Mouse (Mus musculus) heart, postnatal 10 days (tissue): ENCODE measurements around the gene Trmt1. TPM values are rescaled to one million over a fixed set of nuclear protein-coding genes. Genes with fewer than 3 reads are reported as not detected.

Experiments used
- DNase-seq, 2 experiments: peaks; one replicate each; pipeline ENCODE4 v3.0.0; 2021
- intact Hi-C: fragments of 180-260 bp; cut with DNase I; formaldehyde crosslinking; loops from one replicate; pipeline ENCODE4 v1.15.1; 2025
- total RNA-seq, 2 experiments: library from RNA; stranded (reverse); gene quantifications; 2 replicates each; pipeline ENCODE4 v1.2.3; 2021

The Trmt1 gene
- total RNA-seq, 2 experiments from 2014 or later = 40.3 to 40.6 TPM

DNA sequence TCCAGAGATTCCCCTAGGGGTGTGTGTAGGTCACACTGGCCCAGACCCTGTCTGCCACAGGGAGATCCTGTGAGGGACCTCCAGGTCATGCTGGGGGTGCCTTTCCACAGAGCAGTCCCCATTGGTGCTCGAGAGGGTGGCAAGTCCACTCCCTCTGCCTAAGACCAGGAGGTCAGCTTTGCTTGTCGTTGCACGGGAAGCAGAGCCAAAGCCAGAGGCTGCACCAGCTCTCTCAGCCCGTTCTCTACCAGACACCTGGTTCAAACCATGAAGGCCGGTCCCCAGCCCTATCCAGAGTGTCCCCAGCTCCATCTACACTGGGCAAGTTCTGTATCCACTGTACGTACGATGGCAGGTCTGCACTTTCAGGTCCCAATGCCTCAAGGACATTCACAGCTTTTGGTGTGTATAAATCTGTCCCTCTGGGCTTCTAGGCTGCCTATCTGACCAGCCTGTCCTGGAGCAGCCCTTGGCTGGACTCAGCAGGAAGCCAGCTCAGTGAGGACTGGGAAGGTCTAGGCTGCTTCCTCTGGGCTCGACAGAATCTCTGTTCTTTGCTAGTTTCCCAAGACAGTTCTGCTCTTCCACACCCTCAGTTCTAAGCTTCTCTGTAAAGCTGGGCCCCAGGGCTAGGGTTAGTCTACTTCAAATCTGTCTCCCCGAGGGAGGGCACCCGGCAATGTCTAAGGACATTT, 39.3 kb downstream of the Trmt1 start:
- no peak for DNase-seq
- intact Hi-C loops = no loop called here

GRCm38 (mm10) chr8:84725941-84726259, 39.8 kb downstream of the Trmt1 start:
- DNase-seq = peak; percentile 69 to 70
- intact Hi-C loops = no loop called here

- intact Hi-C loops = no loop called here
- DNase-seq = no peak
These were observed 42.4 kb downstream of the Trmt1 start for GRCm38 (mm10) chr8:84728474-84728873.

- intact Hi-C loops = no loop called here
- DNase-seq = peak in 1 of 2 experiments; percentile 70
These were observed 43.8 kb downstream of the Trmt1 start for GRCm38 (mm10) chr8:84729921-84730362.

GRCm38 (mm10) chr8:84730541-84731370, 44.6 kb downstream of the Trmt1 start:
- DNase-seq = peak; percentile 76 to 77
- intact Hi-C loops = no loop called here

GRCm38 (mm10) chr8:84731371-84732177, 45.5 kb downstream of the Trmt1 start:
- no peak for DNase-seq
- intact Hi-C loops = no loop called here

DNA sequence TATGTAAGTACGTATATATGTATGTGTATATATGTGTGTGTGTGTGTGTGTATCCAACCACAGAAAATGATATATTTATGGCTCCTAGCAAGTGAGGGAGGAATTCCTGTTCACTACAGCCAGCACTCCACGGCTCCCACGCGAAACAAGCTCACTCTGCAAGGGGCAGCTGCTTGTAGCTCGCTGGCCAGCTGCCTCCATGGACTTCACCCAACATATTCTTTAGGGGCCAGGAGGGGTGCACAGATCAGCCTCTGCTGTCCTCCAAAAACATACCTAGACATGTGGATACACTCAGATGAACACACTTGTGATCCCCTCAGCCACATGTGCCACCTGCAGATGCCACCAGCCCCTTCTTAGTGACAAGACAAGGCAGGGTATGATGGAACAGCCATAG, 46.4 kb downstream of the Trmt1 start:
- intact Hi-C loops = no loop called here
- no peak for DNase-seq

DNA sequence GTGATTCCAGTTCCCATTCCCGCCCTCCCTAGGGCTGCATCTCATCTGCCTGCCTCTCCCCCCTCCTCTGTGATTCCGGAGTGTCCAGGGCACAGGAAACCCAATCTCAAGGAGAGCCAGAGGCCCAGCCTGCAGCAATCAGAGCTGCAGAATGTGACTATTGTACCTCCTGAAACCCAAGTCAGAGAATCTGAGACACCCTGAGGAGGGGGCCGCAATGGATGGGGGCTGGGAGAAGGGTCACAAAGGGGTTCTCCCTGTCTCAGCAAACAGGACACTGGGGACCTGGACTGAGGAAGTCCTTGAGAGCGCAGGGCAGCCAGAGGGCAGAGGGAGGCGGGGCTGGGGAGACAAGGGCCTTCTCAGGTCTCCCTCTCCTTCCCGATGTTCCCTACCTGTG, 46.9 kb downstream of the Trmt1 start:
- DNase-seq = no peak
- intact Hi-C loops = no loop called here

- intact Hi-C loops = no loop called here
- DNase-seq = no peak
These were observed 47.9 kb downstream of the Trmt1 start for GRCm38 (mm10) chr8:84733959-84734358.

GRCm38 (mm10) chr8:84734680-84735079, 48.6 kb downstream of the Trmt1 start:
- no peak for DNase-seq
- intact Hi-C loops = no loop called here

GRCm38 (mm10) chr8:84735597-84735996, 49.5 kb downstream of the Trmt1 start:
- intact Hi-C loops = no loop called here
- peak; percentile 57 to 70 for DNase-seq

- DNase-seq = no peak
- intact Hi-C loops = no loop called here
These were observed 50.4 kb downstream of the Trmt1 start for GRCm38 (mm10) chr8:84736521-84736920.

- intact Hi-C loops = loop anchor here (1.0 kb wide), 2 partner anchors 28 to 74 kb away; no protein-coding TSS in a partner anchor
- peak; percentile 86 to 90 for DNase-seq
These were observed 51.5 kb downstream of the Trmt1 start for GRCm38 (mm10) chr8:84737608-84738007.

DNA sequence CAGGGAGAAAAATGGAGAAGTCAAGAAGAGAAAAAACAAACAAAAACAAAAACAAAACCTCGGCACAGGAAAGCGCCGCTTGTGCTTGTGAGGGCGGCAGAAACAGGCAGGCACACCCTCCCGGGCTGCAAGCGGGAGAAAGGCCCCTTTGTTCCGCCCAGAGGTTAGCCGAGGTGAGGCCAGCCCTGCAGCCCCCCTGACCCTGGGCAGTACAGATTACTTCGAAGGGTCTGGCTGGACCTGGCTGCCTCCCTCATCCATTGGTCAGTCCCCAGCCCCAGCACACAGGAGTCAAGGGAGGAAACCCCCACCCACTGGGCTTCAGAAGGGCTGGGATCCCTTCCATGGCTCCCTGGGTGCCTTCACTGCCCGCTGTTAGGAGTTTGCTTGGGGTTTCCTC, 52.2 kb downstream of the Trmt1 start:
- intact Hi-C loops = no loop called here
- no peak for DNase-seq

DNA sequence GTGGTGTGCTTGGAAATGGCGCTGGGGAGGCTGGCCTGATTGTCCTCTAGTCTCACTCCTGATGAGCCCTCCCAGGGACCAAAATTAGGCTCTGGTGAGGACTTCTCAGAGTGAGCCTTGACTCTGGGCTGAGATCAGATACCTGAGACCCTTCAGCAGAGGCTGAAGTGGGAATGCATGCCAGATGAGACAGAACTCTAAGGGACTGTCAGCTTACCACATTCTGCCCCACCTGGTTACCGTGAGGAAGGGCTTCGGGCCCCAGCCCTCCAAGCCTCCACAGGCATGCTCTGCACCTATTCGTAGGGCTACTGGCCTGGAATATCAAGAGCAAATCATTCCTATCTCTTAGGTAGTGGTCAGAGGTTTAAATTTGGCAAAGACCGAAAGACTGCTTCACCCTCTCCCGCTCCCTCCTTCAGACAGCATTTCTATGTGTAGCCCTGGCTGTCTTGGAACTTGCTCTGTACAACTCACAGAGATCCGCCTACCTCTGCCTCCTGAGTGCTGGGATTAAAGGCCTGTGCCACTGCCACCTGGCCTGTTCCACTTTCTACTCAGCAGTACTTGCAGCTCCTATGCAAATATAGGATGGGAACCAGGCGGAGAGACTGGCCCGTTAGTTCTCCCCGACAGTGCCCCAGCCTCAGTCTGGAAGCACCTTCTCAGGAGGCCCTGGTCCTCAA, 52.8 kb downstream of the Trmt1 start:
- no peak for DNase-seq
- intact Hi-C loops = no loop called here

- intact Hi-C loops = no loop called here
- DNase-seq = no peak
These were observed 53.3 kb downstream of the Trmt1 start for GRCm38 (mm10) chr8:84739401-84739742.

DNA sequence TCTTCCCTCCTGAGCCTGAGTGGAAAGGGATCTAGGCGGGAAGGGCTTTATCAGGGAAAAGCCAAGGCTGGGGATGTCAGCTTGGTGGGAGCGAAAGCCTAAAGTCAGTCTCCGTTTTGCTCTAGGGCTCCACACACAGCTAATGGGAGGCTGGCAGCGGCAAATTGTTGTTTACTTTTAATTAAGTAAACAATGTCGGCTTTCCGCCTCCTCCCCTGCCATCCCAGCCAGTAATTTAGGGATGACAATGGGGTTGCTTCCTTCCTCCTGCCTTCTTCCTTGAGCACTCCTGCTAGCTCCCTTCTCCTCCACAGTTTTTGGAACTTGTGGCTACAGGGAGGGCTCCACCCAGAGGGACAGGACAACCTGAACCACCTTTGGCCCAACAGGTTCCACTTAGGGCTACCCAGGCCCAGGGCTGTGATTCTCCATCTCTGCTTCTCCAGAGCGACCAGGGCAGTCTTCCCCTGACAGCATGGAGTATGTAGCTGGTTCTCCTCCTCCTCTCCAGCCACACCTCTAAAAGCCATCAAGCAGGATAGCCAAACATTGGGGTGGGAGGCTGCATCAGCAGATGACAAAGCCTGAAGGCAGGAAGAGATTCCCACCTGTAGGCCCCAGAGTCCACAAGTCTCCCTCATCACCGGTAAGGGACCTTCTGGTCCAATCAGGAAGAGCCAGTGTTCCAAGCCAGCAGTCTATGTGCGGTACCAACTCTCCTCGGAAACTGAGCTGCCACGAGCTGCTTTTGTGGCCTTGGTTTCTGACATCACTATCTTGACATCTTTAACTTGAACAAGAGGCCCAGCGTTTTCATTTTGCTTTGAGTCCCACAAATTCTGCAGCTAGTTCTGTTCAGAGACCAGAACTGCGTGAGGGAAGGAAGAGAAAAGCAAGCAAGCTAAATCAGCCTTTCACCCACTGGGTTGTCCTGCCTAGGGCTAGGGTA, 55.1 kb downstream of the Trmt1 start:
- DNase-seq = no peak
- intact Hi-C loops = loop anchor here (2.0 kb wide), 1 partner anchor 58 kb away; no protein-coding TSS in a partner anchor

DNA sequence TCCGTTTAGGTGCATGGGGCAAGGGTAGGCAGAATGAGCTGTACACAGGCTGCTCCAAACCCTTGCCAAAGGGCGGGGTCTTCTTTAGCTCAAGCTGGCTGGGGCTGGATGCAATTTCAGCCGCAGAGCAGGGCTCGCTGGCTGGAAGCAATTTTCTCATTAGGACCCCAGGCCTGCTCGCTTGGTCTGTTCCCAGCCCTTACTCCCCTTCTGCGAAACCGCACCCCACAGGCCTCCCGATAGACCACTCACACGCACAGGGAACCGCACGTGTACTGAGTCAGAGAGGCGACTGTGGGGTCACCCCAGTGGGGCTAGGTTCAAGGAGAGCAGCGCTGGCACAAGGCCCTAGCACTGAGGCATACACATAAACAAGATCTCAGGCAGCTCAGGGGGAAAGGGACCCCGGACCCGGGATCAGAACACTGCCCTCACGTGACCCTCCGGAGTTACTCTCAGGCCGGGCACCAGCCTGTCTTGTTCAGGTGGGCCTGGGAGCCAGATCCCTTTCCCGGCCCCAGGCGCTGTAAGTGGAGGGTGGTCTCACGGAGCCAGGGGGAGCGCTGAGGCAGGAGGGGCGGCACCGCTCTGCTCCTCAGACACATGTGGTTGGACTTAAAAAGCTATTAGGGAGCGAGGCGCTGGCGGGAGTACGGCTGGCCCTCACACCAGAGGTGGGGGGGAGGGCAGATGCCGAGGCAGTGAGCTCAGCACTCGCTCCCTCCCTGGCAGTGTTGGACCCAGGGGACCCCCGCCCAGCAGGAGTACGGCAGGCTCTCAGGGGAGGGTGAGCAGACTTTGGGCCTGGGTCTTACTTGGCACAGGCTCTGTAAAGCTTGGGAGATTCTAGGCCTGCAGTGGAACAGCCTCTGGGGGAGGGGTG, 56.3 kb downstream of the Trmt1 start:
- intact Hi-C loops = no loop called here

GRCm38 (mm10) chr8:84743054-84743415, 56.9 kb downstream of the Trmt1 start:
- peak; percentile 54 to 62 for DNase-seq

More for the DNA sequence above, 56.3 kb downstream of the Trmt1 start:
- peak; percentile 81 to 84 for DNase-seq

More at GRCm38 (mm10) chr8:84743054-84743415, 56.9 kb downstream of the Trmt1 start:
- intact Hi-C loops = no loop called here
